Mouse (Mus musculus) adrenal gland, postnatal 10 days (tissue): Measurements from ENCODE around the gene Prkcg. TPM values are rescaled to one million over a fixed set of nuclear protein-coding genes. Genes with fewer than 3 reads are reported as not detected.
"Not testable (repeated sequence)": the region's sequence is repeated elsewhere in the genome, so short reads cannot be mapped to it uniquely, and the experiment has no call there.

ENCODE experiments used
- DNase-seq: peaks from one replicate; pipeline ENCODE4 v3.0.0; 2021; ENCODE audit warnings: mixed read lengths
- total RNA-seq, 2 experiments: library from RNA; stranded (reverse); gene quantifications; 2 replicates each; pipeline ENCODE4 v1.2.3; 2021

The Prkcg gene
- total RNA-seq, 2 experiments from 2014 or later, result 1.6 to 2.6 TPM

DNA sequence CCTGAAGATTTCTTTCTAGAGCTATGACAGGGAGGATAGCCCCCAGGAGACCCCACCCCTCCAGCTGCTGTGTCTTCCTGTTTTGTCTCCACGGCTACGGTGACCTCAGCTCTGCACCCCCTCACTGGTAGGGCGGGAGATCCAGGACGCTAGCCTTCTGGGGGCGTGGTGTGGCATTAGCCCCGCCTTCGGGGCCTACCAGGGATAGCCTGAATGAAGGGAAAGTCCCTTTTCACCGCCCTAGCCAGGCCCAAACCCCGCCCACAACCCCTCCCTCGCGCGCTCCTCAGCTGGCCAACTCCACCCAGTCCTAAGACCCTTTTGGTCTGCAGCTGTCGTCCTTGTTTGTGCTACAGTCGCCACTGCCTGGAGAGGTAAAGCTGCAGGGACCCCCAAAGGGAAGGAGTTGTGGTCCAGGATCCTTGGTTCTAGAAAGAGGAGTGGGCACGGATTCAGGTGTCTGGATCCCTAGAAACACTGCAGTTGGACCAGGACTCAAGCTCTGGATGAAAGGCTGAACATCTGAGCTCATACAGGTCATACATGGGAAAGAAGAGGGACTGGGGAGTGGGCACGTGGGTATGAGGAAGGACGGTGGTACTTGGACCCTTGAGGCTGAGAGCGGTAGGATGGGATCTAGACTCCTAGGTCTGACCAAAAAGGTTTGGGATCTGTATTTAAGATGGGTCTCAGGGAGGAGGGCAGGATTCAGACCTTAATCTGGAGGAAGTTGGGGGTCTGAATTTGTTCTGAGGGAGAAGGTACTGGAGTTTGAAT lies 1.5 kb downstream of the Prkcg start:
- peak; percentile 98 for DNase-seq

DNA sequence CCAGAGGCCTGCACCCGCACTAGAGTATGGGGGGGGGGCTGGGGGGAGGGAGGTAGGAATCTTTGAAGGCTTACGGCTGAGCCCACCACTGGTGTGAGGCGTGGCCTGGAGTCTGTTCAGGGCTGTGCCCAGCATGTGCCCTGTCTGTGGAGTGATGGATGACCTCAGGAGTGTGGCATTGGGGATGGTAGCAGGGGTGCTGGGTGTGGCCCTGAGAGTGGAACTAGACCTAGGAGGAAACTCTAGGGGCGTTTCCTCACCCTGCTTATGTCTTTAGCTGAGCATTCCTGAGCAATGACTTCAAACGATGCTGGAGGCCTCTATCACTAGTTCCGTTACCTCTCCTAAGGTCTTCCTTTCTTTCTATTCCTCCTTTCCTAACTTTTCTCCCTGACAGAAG lies 2.2 kb downstream of the Prkcg start:
- no peak for DNase-seq

- DNase-seq, result no peak
Measured at GRCm38 (mm10) chr7:3291764-3292163, 2.8 kb downstream of the Prkcg start.

DNA sequence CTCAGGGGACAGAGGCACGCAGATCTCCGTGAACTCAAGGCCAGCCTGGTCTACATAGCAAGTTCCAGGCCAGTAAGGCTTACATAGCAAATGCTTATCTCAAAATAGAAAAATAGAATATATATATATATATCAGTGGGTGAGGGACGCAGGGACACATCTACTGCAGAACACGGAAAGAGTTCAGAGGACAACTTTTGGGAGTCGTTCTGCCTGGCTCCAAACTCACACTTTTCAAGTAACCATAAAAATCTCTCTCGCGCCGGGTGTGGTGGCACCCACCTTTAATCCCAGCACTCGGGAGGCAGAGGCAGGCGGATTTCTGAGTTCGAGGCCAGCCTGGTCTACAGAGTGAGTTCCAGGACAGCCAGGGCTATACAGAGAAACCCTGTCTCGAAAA lies 3.3 kb downstream of the Prkcg start:
- DNase-seq, result not testable (repeated sequence)

DNA sequence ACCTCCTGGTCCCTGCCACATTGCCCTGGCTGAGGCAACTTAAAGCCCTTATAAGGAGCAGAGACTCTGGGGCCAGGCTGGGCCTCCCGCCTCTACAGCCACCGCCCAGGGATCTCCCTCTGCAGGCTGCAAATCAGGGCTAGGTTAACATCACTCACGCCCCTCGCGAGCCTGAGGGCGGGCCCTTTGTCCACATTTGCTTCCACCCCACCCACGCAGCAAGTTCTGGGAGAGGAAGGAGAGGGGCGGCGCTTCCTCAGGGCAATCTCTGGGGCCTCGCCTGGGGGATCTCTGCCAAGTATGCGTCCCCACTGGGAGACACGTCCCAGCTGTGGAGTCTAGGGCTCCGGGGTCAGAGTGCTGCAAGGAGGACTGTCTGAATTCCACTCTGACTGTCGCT lies 3.8 kb downstream of the Prkcg start:
- DNase-seq, result peak; percentile 92

DNA sequence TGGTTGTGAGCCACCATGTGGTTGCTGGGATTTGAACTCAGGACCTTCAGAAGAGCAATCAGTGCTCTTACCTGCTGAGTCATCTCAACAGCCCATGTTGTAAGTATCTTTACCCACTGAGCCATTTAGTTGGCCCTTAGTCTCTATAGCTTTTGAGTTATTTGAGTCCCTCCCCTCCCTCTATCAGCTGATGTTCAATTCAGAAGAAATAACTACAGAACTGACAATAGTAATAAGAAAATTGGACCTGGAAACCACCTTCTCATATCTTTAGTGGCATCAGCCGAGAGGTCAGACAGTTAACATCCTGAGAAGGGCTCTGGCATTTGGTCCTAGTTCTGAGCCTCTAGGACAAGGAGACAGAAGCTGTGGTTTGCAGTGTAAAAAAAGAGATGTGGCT lies 5.8 kb downstream of the Prkcg start:
- no peak for DNase-seq

DNA sequence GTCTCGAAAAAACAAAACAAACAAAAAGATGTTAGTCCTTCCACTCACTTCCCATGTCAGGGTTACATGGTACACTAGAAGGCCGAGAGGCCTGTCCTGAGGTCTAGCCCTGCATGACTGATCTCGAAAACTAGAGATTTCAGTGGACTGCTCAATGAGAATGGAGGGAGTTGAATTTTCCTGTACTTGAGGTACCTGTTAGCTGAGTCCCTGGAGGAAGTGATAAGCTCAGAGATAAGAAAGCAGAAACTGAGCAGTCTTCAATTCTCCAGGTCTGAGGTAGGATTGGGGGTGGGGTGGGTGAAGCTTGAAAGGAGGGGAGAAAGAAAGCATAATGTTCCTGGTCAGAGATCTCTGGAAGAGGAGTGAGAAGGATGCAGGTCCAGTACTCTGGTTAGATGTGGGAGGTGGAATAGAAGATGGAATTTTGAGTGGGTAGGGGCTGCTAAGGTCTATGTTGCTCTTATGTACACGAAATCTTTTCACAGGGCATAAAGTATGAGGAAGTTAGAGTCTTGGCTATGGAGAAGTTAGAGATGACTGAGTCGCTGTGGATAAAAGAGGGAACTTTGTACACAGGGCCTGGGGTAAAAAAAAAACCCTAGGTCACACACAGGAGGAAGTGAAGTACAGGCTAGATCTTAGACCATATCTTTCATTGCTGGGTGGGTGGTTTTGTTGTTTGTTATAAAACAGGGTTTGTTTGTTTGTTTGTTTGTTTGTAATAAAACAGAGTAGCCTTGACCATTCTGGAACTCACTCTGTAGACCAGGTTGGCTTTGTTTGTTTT lies 6.5 kb downstream of the Prkcg start:
- DNase-seq, result no peak

DNA sequence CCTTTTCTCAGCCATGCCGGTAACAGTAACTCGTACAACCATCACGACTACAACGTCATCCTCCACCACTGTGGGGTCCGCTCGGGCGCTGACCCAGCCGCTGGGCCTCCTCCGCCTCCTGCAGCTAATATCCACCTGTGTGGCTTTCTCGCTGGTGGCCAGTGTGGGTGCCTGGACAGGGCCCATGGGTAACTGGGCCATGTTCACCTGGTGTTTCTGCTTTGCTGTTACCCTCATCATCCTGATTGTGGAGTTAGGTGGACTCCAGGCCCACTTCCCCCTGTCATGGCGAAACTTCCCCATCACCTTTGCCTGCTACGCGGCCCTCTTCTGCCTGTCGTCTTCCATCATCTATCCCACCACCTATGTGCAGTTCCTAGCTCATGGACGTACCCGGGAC lies 7.7 kb downstream of the Prkcg start:
- no peak for DNase-seq

GRCm38 (mm10) chr7:3299941-3300617 lies 11.1 kb downstream of the Prkcg start:
- DNase-seq, result peak; percentile 51

GRCm38 (mm10) chr7:3300891-3301627 lies 12.1 kb downstream of the Prkcg start:
- no peak for DNase-seq

GRCm38 (mm10) chr7:3301628-3302555 lies 12.9 kb downstream of the Prkcg start:
- DNase-seq, result peak; percentile 61

DNA sequence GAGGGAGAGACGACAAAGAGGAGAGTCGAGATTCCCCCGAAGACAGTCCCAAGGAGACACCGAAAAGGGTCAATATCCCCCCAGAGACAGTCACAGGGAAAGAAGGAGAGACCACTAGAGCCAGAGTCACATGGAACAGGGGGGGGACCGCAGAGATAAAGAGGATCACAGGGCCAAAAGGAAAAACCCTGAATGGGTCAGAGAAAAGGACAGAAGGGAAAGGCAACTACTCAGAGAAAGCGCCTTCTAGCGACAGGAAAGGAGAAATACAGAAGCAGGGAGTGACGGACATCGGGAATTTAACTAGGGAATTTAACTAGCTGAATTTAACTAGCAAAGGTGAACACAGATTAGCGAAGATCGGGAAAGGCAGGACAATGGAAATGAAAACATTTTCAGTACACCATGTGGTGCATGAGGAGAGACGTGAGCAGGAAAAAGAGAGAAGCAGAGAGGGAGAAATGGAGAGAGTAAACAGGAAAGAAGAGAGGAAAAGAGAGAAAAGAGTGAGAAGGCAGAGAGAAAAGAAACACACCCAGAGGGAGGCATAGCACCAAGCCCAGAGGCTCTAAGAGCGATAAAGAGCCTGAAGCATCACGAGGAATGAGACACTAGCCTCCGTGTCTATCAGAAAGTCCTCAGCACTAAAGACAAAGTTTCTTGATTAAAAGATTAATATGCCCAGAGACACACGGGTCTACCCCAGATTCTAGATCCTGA lies 13.7 kb downstream of the Prkcg start:
- no peak for DNase-seq

DNA sequence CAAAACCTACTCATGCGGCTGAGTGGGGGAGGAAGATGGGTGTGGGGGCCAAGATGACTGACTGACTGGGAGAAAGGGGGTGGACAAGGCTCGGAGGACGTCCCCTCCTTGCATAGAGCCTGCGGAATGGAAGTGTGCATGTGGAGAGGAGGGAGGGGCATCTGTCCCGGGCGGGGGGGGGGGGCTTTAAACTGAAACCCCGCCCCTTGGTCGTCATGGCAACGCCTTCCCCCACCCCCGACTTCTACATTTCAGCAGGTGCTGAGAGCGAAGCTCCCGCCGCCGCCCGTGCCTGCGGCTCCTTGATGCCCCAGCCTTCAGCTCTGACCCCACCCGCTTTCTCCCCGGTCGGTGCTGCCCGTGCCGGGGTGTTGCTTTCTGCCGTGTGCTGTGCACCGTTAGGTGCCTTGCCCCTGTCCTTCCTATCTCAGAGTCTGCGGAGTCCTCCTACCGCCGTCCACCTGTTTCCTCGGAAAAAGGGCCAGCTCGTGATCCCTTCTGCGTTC lies 14.3 kb downstream of the Prkcg start:
- DNase-seq, result peak; percentile 53

DNA sequence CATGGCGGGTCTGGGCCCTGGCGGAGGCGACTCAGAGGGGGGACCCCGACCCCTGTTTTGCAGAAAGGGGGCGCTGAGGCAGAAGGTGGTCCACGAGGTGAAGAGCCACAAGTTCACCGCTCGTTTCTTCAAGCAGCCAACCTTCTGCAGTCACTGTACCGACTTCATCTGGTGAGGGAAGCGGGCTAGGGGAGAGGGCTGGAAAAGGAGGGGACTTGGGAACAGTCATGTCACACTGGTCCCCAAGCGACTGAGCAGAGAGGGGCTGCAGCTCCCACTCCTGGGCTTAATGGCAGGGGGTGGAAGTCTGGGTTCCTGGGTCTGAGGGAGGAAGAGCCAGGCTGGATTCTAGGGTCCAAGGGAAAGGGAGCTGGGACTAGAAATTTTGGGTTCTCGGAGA lies 14.8 kb downstream of the Prkcg start:
- DNase-seq, result no peak

GRCm38 (mm10) chr7:3304298-3304697 lies 15.3 kb downstream of the Prkcg start:
- no peak for DNase-seq

DNA sequence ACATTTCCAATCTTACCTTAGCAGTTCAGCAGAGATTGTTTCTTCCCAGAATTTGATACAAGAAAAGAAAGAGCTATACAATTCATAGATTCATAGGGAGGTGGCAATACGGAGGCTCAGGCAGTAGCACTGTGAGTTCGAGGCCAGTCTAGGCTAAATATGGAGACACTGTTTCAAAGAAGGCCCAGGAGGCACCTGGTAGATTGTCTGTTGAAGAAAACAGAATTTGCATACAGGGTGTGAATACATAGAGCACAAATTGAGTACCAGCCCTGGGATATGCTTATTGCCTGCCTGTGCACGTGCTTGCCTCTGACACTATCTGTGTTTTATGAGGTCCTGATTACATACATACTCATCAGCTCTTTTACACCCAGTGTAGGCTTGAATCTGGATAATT lies 17.4 kb downstream of the Prkcg start:
- DNase-seq, result no peak

DNA sequence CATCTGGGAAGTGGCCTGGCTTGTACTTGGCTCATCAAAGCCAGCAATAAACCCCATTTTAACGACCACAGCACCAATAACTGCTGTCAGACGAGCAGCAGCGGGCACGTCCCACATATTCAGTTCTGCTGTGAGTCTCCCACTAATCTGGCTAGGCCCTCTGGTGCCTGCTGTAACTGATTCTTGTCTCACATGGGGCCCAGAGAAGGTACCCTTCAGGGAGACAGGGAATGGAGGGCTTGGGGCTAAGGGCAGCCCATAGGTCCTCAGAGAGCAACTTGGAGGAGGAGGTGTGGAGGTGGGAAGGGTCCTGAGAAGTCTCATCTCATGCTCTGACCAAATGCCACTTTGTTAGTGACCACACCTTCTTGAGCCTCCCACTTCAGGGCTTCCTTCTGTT lies 19.7 kb downstream of the Prkcg start:
- DNase-seq, result no peak

- no peak for DNase-seq
Measured at GRCm38 (mm10) chr7:3310233-3310632, 21.3 kb downstream of the Prkcg start.

- DNase-seq, result no peak
Measured at GRCm38 (mm10) chr7:3313571-3313970, 24.6 kb downstream of the Prkcg start.

- DNase-seq, result no peak
Measured at GRCm38 (mm10) chr7:3314121-3314520, 25.1 kb downstream of the Prkcg start.
